Mouse (Mus musculus) CH12.LX (cell line): ENCODE measurements around the gene Pcdh15.

Experiments used
- BHLHE40 ChIP-seq: IDR thresholded peaks from 2 replicates; pipeline ENCODE4 v1.6.1; 2011; ENCODE audit warnings: mild to moderate bottlenecking, low read depth, low read length, improper control_type of control experiment
- CHD2 ChIP-seq: IDR thresholded peaks from 2 replicates; pipeline ENCODE4 v1.6.1; 2011; ENCODE audit warnings: low read length, improper control_type of control experiment
- CTCF ChIP-seq, 2 experiments: IDR thresholded peaks in 1 of 2; conservative IDR thresholded peaks in 1 of 2; 2 replicates each; pipeline ENCODE4 v1.5.1; 2011 to 2012; ENCODE audit warnings: low read depth in 2 of 2, low read length in 2 of 2, improper control_type of control experiment in 1 of 2, inconsistent platforms in 1 of 2, mild to moderate bottlenecking in 1 of 2, moderate library complexity in 1 of 2
- E2F4 ChIP-seq: IDR thresholded peaks from 2 replicates; pipeline ENCODE4 v1.6.1; 2011; ENCODE audit warnings: low read depth, low read length, improper control_type of control experiment; ENCODE audit not compliant: insufficient replicate concordance
- ELF1 ChIP-seq: IDR thresholded peaks from 2 replicates; pipeline ENCODE4 v1.6.1; 2014; ENCODE audit warnings: low read depth, mild to moderate bottlenecking, inconsistent platforms, low read length, improper control_type of control experiment
- EP300 ChIP-seq: IDR thresholded peaks from 2 replicates; pipeline ENCODE4 v1.6.1; 2011; ENCODE audit warnings: low read length, improper control_type of control experiment
- IRF4 ChIP-seq: IDR thresholded peaks from 2 replicates; pipeline ENCODE4 v1.6.1; 2014; ENCODE audit warnings: low read depth, mild to moderate bottlenecking, inconsistent platforms, low read length, improper control_type of control experiment
- MEF2A ChIP-seq: IDR thresholded peaks from 2 replicates; pipeline ENCODE4 v1.6.1; 2014; ENCODE audit warnings: low read depth, mild to moderate bottlenecking, inconsistent platforms, low read length, improper control_type of control experiment, borderline replicate concordance
- MYC ChIP-seq: IDR thresholded peaks from 2 replicates; pipeline ENCODE4 v1.6.1; 2011; ENCODE audit warnings: low read depth, mild to moderate bottlenecking, improper control_type of control experiment, low read length
- POLR2A ChIP-seq: IDR thresholded peaks from 2 replicates; pipeline ENCODE4 v1.6.1; 2011; ENCODE audit warnings: low read depth, mild to moderate bottlenecking, improper control_type of control experiment, low read length
- POLR2AphosphoS2 ChIP-seq: IDR thresholded peaks from 2 replicates; pipeline ENCODE4 v1.6.1; 2011; ENCODE audit warnings: low read depth, low read length, improper control_type of control experiment
- TCF12 ChIP-seq: IDR thresholded peaks from 2 replicates; pipeline ENCODE4 v1.6.1; 2014; ENCODE audit warnings: low read depth, mild to moderate bottlenecking, inconsistent platforms, low read length, improper control_type of control experiment
- USF1 ChIP-seq: IDR thresholded peaks from 2 replicates; pipeline ENCODE4 v1.6.1; 2014; ENCODE audit warnings: low read depth, mild to moderate bottlenecking, inconsistent platforms, low read length, improper control_type of control experiment

DNA sequence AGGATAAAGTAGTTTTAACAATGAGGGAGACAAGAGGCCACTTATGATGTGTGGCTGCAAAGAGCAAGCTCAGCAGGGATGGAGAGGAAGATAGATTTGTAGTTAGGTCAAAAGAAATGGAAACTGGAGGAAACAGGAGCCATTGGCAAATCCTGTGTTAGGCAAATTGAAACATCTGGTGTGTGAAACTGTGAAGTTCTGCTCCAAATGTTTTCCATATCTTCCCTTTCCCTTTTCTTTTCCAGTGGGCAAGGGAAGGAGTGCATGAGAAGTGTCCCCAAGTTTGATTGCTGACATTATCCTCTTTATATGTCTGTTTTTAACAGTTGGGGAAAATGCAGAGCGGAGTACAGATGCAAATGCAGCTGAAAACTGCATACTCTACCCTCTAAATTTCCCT lies 62.6 kb downstream of the Pcdh15 start:
- no peak for TF ChIP-seq IRF4
- no peak for TF ChIP-seq MEF2A
- TF ChIP-seq TCF12, result no peak
- TF ChIP-seq CTCF (conservative IDR thresholded peaks at IDR 0.05 in 1 of 2, IDR thresholded peaks at IDR 0.05 in 1 of 2; ENCODE audit: low read depth in 2 of 2, low read length in 2 of 2), result no peak
- no peak for TF ChIP-seq ELF1
- TF ChIP-seq POLR2A, result no peak
- no peak for TF ChIP-seq POLR2AphosphoS2
- no peak for TF ChIP-seq MYC
- TF ChIP-seq CHD2, result no peak
- TF ChIP-seq BHLHE40, result no peak
- no peak for TF ChIP-seq E2F4
- TF ChIP-seq EP300, result no peak
- TF ChIP-seq USF1, result no peak
